Mouse (Mus musculus): ENCODE measurements around the gene Klhl22. TPM values are rescaled to one million over a fixed set of nuclear protein-coding genes. Genes with fewer than 3 reads are reported as not detected.

Klhl22 gene
- polyA plus RNA-seq, 1 experiment from 2014 or later: 36.4 TPM

DNA sequence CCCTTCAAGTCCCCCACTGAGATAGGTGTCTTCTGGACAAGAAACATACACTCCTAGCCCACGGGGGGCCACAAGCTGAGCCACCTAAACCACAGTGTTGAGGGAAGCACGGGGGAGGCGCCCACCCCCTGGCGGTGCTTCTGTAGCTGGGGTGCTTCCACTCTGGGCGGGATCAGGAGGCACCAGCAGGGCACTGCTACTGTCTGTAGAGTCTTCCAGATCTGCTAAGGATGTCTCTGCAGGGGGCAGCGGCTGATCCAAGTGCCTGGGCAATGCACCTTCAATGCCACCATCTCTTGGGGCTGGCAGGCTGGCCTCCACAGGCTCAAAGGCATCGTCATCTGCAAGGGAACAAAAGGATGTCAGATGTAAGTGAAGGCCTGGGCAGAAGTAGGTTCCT, 83.0 kb downstream of the Klhl22 start:
- Histone ChIP-seq H3K27me3 (ENCODE audit: control insufficient read depth, insufficient read depth, low read length) (peaks cover under 1% of the 10 kb centered on the region; the same call in 1 of the 2 replicates), H3K9me3 (replicated peaks; ENCODE audit: control insufficient read depth, low read length) (no peaks in the 10 kb centered on the region), H3K4me1 (ENCODE audit: control insufficient read depth, insufficient read depth, low read length) (no peaks in the 10 kb centered on the region), H3K27ac (ENCODE audit: low read length) (no peak overlapping the region), H3K9ac (ENCODE audit: low read length) (no peak overlapping the region), H3K4me3 (ENCODE audit: low read length) (no peak overlapping the region), H3K36me3 (ENCODE audit: control insufficient read depth, insufficient read depth) (peaks cover 48% of the 10 kb centered on the region), H3K4me2 (ENCODE audit: low read depth, low read length) (no peak overlapping the region)
- WGBS: 91% methylated on average over 7 of the region's 7 CpGs
- no peak for ATAC-seq (replicated peaks; ENCODE audit: extremely low read depth, insufficient read depth, low FRiP score)

Other genes with a start within 250 kb of the Klhl22 start
- gene Thap7, start 228.5 kb upstream of the Klhl22 start, polyA plus RNA-seq (2015; fragmentation: Nextera tagmentation; extraction: Ambion mirVana): 37.2 and 38.6 TPM in 2 replicates
- gene Lrrc74b, start 198.4 kb upstream of the Klhl22 start, polyA plus RNA-seq (2015; fragmentation: Nextera tagmentation; extraction: Ambion mirVana): 0.58 and 0.60 TPM in 2 replicates
- gene P2rx6, start 197.7 kb upstream of the Klhl22 start, polyA plus RNA-seq (2015; fragmentation: Nextera tagmentation; extraction: Ambion mirVana): 0.58 and 0.61 TPM in 2 replicates
- gene Slc7a4, start 176.4 kb upstream of the Klhl22 start, polyA plus RNA-seq (2015; fragmentation: Nextera tagmentation; extraction: Ambion mirVana): 10.5 and 12.3 TPM in 2 replicates
- gene Smpd4, start 140.3 kb upstream of the Klhl22 start, polyA plus RNA-seq (2015; fragmentation: Nextera tagmentation; extraction: Ambion mirVana): 22.8 TPM in 2 replicates
- 3.4 and 4.3 TPM in 2 replicates for gene Ccdc74a, start 113.1 kb upstream of the Klhl22 start, polyA plus RNA-seq (2015; fragmentation: Nextera tagmentation; extraction: Ambion mirVana)
- 32.3 and 35.9 TPM in 2 replicates for gene Med15, start 26.7 kb upstream of the Klhl22 start, polyA plus RNA-seq (2015; fragmentation: Nextera tagmentation; extraction: Ambion mirVana)
- gene Scarf2, start 37.7 kb downstream of the Klhl22 start, polyA plus RNA-seq (2015; fragmentation: Nextera tagmentation; extraction: Ambion mirVana): 4.3 and 5.5 TPM in 2 replicates
- not detected in 2 replicates for gene B830017H08Rik, start 73.5 kb downstream of the Klhl22 start, polyA plus RNA-seq (2015; fragmentation: Nextera tagmentation; extraction: Ambion mirVana)
- gene Car15, start 78.7 kb downstream of the Klhl22 start, polyA plus RNA-seq (2015; fragmentation: Nextera tagmentation; extraction: Ambion mirVana): 2.0 and 2.6 TPM in 2 replicates
- gene Gm20518, start 132.1 kb downstream of the Klhl22 start, polyA plus RNA-seq (2015; fragmentation: Nextera tagmentation; extraction: Ambion mirVana): 0.14 and 0.32 TPM in 2 replicates
- 0.04 and 0.05 TPM in 2 replicates for gene Tssk1, start 134.6 kb downstream of the Klhl22 start, polyA plus RNA-seq (2015; fragmentation: Nextera tagmentation; extraction: Ambion mirVana)
- gene Dgcr2, start 138.9 kb downstream of the Klhl22 start, polyA plus RNA-seq (2015; fragmentation: Nextera tagmentation; extraction: Ambion mirVana): 46.9 and 55.2 TPM in 2 replicates
- not detected in 2 replicates for gene Tssk2, start 139.0 kb downstream of the Klhl22 start, polyA plus RNA-seq (2015; fragmentation: Nextera tagmentation; extraction: Ambion mirVana)
- gene Ess2, start 151.7 kb downstream of the Klhl22 start, polyA plus RNA-seq (2015; fragmentation: Nextera tagmentation; extraction: Ambion mirVana): 31.6 and 32.7 TPM in 2 replicates
- not detected in 2 replicates for gene Gsc2, start 155.4 kb downstream of the Klhl22 start, polyA plus RNA-seq (2015; fragmentation: Nextera tagmentation; extraction: Ambion mirVana)
- gene Slc25a1, start 168.6 kb downstream of the Klhl22 start, polyA plus RNA-seq (2015; fragmentation: Nextera tagmentation; extraction: Ambion mirVana): 27.2 and 27.9 TPM in 2 replicates
- not detected in 2 replicates for gene Vpreb2, start 220.8 kb downstream of the Klhl22 start, polyA plus RNA-seq (2015; fragmentation: Nextera tagmentation; extraction: Ambion mirVana)